Mouse (Mus musculus) heart, embryonic 11.5 days (tissue): ENCODE measurements around the gene Gm17428. TPM values are rescaled to one million over a fixed set of nuclear protein-coding genes. Genes with fewer than 3 reads are reported as not detected.
"Not testable (repeated sequence)": the region's sequence is repeated elsewhere in the genome, so short reads cannot be mapped to it uniquely, and the experiment has no call there.

Source experiments
- ATAC-seq: fragments of 200-750 bp; cut with Nextera tagmentation; replicated peaks from 2 replicates; pipeline ENCODE4 v1.8.0; 2017; ENCODE audit warnings: moderate library complexity; ENCODE audit not compliant: insufficient number of reproducible peaks, low FRiP score, low TSS enrichment
- H3K27ac ChIP-seq: fragments of 300-500 bp; sonication (generic); 2 replicates; pipeline ENCODE4 v1.5.1; 2014; ENCODE audit warnings: mild to moderate bottlenecking, low read depth, low read length
- H3K27me3 ChIP-seq: fragments of 300-500 bp; sonication (generic); 2 replicates; pipeline ENCODE4 v1.6.1; 2014; ENCODE audit warnings: mild to moderate bottlenecking, low read length, mixed read lengths; ENCODE audit not compliant: control insufficient read depth, insufficient read depth
- H3K36me3 ChIP-seq: fragments of 300-500 bp; sonication (generic); 2 replicates; pipeline ENCODE4 v1.6.1; 2014; ENCODE audit warnings: mild to moderate bottlenecking, low read length, moderate library complexity, mixed read lengths; ENCODE audit not compliant: control insufficient read depth, insufficient read depth
- H3K4me1 ChIP-seq: fragments of 300-500 bp; sonication (generic); 2 replicates; pipeline ENCODE4 v1.6.1; 2014; ENCODE audit warnings: low read length; ENCODE audit not compliant: control insufficient read depth, insufficient read depth
- H3K4me2 ChIP-seq: fragments of 300-500 bp; sonication (generic); 2 replicates; pipeline ENCODE4 v1.6.1; 2014; ENCODE audit warnings: mild to moderate bottlenecking, moderate library complexity
- H3K4me3 ChIP-seq: fragments of 300-500 bp; sonication (generic); 2 replicates; pipeline ENCODE4 v1.5.1; 2014; ENCODE audit warnings: low read depth, low read length
- H3K9ac ChIP-seq: fragments of 300-500 bp; sonication (generic); 2 replicates; pipeline ENCODE4 v1.6.1; 2014; ENCODE audit warnings: mild to moderate bottlenecking, low read depth, low read length, moderate library complexity
- H3K9me3 ChIP-seq: fragments of 300-500 bp; sonication (generic); replicated peaks from 2 replicates; pipeline ENCODE4 v1.6.1; 2016; ENCODE audit warnings: low read length; ENCODE audit not compliant: control insufficient read depth
- WGBS: fragments of 180-500 bp; shearing (Covaris S2); extraction: QIAGEN DNeasy Blood & Tissue Kit; methylation state at CpG from one replicate; pipeline ENCODE4 v1.1.7; 2014; ENCODE audit not compliant: insufficient replicate concordance; 5-methylcytosine and 5-hydroxymethylcytosine counted together
- polyA plus RNA-seq: library from polyadenylated mRNA; unstranded; fragments of >200 nt; fragmentation: Nextera tagmentation; extraction: Ambion mirVana; gene quantifications from 2 replicates; pipeline ENCODE4 v1.2.1, GENCODE M21; 2014

The Gm17428 gene
- polyA plus RNA-seq, 1 experiment from 2014 or later = not detected

GRCm38 (mm10) chr14:54945975-54946704 is 30.6 kb upstream of the Gm17428 start:
- H3K4me1 ChIP-seq = peaks cover 4% of the 10 kb centered on the region; the same call in 1 of the 2 replicates
- H3K9ac ChIP-seq = no peak overlapping the region
- 0 out of 2 replicates have a peak, but pooled peaks cover 9% of the 10 kb centered on the region for H3K36me3 ChIP-seq
- no peak overlapping the region for H3K4me2 ChIP-seq
- H3K27ac ChIP-seq = no peak overlapping the region
- 46% methylated on average over 19 of the region's 19 CpGs for WGBS
- no peaks in the 10 kb centered on the region for H3K9me3 ChIP-seq
- H3K27me3 ChIP-seq = no peaks in the 10 kb centered on the region; the same call in 1 of the 2 replicates
- H3K4me3 ChIP-seq = no peak overlapping the region
- ATAC-seq = no peak

DNA sequence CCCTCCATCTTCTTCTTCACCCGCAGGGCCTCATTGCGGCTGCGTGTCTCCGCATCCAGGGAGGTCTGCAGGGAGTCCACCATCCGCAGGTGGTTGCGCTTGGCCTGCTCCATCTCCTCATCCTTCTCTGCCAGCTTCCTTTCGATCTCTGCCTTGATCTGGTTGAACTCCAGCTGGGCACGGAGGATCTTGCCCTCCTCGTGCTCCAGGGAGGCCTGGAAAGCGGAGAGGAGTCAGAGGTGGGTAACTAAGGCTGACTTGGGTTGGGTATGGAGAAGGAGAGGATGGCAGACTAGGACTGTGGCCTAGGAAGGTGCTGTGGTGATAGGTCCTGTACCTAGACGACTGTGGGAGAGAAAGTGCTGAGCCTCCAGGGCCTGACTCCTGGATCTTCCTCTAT is 29.7 kb upstream of the Gm17428 start:
- H3K9ac ChIP-seq = not testable (repeated sequence)

GRCm38 (mm10) chr14:54948781-54949180 is 28.0 kb upstream of the Gm17428 start:
- H3K9ac ChIP-seq = no peak overlapping the region
- peak overlapping the region; percentile 46; the same call in 1 of the 2 replicates for H3K27ac ChIP-seq
- no peak overlapping the region for H3K4me3 ChIP-seq
- no peak overlapping the region for H3K4me2 ChIP-seq
- 72% methylated on average over 9 of the region's 9 CpGs for WGBS
- peaks cover 5% of the 10 kb centered on the region; the same call in 1 of the 2 replicates for H3K36me3 ChIP-seq
- peaks cover 4% of the 10 kb centered on the region; the same call in 1 of the 2 replicates for H3K4me1 ChIP-seq
- no peaks in the 10 kb centered on the region; the same call in 1 of the 2 replicates for H3K27me3 ChIP-seq
- no peaks in the 10 kb centered on the region for H3K9me3 ChIP-seq
- no peak for ATAC-seq

More for the DNA sequence above, 29.7 kb upstream of the Gm17428 start:
- not testable (repeated sequence) for H3K36me3 ChIP-seq, H3K4me1 ChIP-seq, H3K27ac ChIP-seq, H3K27me3 ChIP-seq, ATAC-seq, H3K4me2 ChIP-seq, H3K4me3 ChIP-seq, H3K9me3 ChIP-seq
- WGBS = 77% methylated on average over 10 of the region's 11 CpGs

DNA sequence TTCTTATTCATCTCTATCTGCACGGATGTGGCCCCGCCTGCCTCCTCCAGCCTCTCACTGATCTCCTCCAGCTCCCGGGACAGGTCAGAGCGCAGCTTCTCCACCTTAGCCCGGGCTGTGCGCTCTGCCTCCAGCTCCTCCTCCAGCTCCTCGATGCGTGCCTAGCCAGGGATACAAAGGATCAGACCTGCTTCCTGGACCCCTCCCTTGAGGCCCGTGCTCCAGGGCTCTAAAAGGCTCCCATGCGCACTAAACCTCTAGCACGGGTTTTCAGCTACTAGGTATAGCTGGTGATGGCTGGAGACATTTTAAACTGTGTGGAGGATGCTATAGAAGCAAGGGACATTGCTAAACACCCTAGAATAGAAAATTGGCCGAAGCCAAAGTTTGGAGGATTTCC is 26.2 kb upstream of the Gm17428 start:
- 0 out of 2 replicates have a peak overlapping the region, but pooled peaks have one; percentile 22 for H3K9ac ChIP-seq
- ATAC-seq = no peak
- 0 out of 2 replicates have a peak overlapping the region, but pooled peaks have one; percentile 29 for H3K27ac ChIP-seq
- H3K4me3 ChIP-seq = no peak overlapping the region
- H3K36me3 ChIP-seq = peaks cover 6% of the 10 kb centered on the region; the same call in 1 of the 2 replicates
- H3K9me3 ChIP-seq = no peaks in the 10 kb centered on the region
- 47% methylated on average over 12 of the region's 12 CpGs for WGBS
- peaks cover 4% of the 10 kb centered on the region; the same call in 1 of the 2 replicates for H3K4me1 ChIP-seq
- H3K4me2 ChIP-seq = no peak overlapping the region
- no peaks in the 10 kb centered on the region; the same call in 1 of the 2 replicates for H3K27me3 ChIP-seq

DNA sequence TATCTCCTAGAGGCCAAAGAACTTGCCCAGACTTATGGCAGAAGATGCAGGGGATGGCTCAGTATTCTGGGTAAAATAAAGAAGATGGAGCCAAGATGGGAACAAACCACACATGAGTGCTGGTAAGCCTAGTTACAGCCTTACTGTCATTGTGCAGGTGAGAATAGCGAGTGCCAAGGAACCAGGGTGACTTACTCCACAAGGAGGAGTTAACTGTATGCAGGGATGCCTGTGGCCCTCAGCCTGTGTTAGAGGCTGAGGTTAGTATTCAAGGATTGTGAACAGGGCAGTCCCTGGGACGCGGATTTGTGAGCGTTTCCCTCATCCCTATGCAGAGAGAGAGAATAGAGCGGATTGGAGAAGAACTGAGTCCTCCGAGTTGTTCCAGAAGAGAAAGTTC is 25.1 kb upstream of the Gm17428 start:
- H3K4me1 ChIP-seq = peaks cover 4% of the 10 kb centered on the region; the same call in 1 of the 2 replicates
- no peak overlapping the region for H3K4me2 ChIP-seq
- H3K36me3 ChIP-seq = peaks cover 6% of the 10 kb centered on the region; the same call in 1 of the 2 replicates
- H3K27me3 ChIP-seq = no peaks in the 10 kb centered on the region; the same call in 1 of the 2 replicates
- WGBS = 81% methylated on average over 6 of the region's 6 CpGs
- ATAC-seq = no peak
- no peak overlapping the region for H3K4me3 ChIP-seq
- peak overlapping the region; percentile 2; the same call in 1 of the 2 replicates for H3K27ac ChIP-seq
- H3K9ac ChIP-seq = no peak overlapping the region
- no peaks in the 10 kb centered on the region for H3K9me3 ChIP-seq

DNA sequence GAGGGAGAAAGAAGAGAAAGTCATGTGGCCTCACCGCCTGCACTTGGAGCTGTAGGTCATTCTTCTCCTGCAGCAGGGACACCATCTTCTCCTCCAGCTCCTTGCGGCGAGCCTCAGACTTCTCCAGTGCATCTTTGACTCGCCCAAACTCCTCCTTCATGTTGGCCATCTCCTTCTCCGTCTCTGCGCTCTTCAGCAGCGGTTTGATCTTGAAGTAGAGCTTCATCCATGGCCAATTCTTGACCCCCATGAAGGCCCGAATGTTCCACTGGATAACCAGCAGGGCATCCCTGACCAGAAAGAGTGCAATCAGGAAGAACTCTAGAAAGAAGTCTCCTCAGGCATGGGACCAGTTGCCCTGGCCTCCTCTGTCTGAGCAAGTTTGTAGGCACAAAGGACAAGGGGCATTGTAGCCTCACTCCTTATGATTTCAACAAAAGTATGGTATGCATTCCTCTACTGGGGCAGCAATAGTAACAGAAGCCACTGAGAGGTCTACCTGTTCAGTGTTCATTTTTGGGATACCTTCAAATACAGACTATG is 23.0 kb upstream of the Gm17428 start:
- no peak for ATAC-seq
- Histone ChIP-seq H3K9ac (no peak overlapping the region), H3K4me1 (0 out of 2 replicates have a peak, but pooled peaks cover 4% of the 10 kb centered on the region), H3K36me3 (peaks cover 6% of the 10 kb centered on the region; the same call in 1 of the 2 replicates), H3K4me3 (no peak overlapping the region), H3K27me3 (no peaks in the 10 kb centered on the region; the same call in 1 of the 2 replicates), H3K4me2 (no peak overlapping the region; the same call in 1 of the 2 replicates), H3K27ac (0 out of 2 replicates have a peak overlapping the region, but pooled peaks have one; percentile 16), H3K9me3 (no peaks in the 10 kb centered on the region)
- 73% methylated on average over 8 of the region's 8 CpGs for WGBS

DNA sequence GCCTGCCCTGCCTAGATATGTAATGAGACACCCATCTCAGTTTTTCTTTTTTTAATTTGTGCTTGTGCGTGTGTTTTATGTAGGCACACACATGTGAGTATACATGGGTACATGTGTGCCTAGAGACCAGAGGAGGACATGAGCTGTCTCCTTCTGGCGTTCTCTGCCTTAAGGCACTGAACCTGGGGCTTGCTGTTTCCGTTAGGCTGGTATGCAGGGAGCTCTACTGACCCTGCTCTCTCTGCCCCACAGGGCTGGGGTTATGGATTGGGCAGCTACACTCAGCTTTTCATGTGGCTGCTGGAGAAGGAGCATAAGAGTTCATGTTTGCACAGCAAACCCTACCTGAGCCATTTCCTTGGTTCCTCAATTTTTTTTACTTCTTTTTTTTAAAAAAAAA is 22.3 kb upstream of the Gm17428 start:
- H3K36me3 ChIP-seq = peaks cover 6% of the 10 kb centered on the region; the same call in 1 of the 2 replicates
- no peak overlapping the region for H3K9ac ChIP-seq

DNA sequence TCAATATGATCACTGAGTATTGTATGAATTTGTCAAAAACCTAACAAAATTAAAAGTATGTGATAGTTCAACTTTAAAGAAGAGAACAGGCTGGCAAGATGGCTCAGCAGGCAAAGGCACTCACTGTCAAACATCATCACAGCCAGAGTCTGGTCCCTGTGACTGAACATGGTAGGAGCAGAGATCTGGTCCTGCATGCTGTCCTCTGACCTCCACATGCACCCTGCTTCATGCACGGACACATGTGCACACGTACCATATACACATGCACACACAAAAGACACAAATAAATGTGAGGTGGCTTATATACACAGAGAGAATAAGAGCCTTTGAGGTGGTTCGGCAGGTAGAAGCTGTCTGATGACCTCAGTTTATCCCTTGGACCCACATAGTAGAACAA is 21.3 kb upstream of the Gm17428 start:
- Histone ChIP-seq H3K4me2 (no peak overlapping the region), H3K36me3 (peaks cover 2% of the 10 kb centered on the region; the same call in 1 of the 2 replicates), H3K27me3 (no peaks in the 10 kb centered on the region), H3K4me1 (no peaks in the 10 kb centered on the region), H3K4me3 (no peak overlapping the region), H3K27ac (no peak overlapping the region), H3K9me3 (no peaks in the 10 kb centered on the region), H3K9ac (no peak overlapping the region)
- 79% methylated on average over 3 of the region's 3 CpGs for WGBS
- ATAC-seq = no peak

More for the DNA sequence above, 22.3 kb upstream of the Gm17428 start:
- no peak for ATAC-seq
- H3K4me2 ChIP-seq = no peak overlapping the region
- H3K4me1 ChIP-seq = no peaks in the 10 kb centered on the region
- H3K27me3 ChIP-seq = no peaks in the 10 kb centered on the region
- 76% methylated on average over 3 of the region's 3 CpGs for WGBS
- no peak overlapping the region for H3K4me3 ChIP-seq
- no peaks in the 10 kb centered on the region for H3K9me3 ChIP-seq
- peak overlapping the region; percentile 37; the same call in 1 of the 2 replicates for H3K27ac ChIP-seq
